ENCODE assay signal across 9 mouse cellular contexts in the genomic region with DNA sequence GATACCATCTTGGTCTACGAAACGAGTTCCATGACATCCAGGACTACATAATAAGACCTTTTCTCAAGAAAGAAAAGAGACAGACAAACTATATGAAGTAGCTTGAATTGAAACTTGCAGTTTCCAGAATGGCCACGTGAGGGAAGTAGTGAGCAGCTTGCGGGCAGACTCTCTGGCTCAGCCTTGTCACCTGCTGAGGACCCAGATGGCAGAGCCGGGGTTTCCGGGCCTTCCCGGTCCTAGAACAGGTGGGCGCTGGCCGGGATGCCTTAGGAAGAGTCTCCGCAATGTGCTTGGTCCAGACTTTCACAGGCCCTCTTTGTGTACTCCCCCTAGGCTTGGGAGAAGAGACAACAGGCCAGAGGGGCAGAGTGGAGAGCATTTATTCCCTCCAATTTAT. TPM values are rescaled to one million over a fixed set of nuclear protein-coding genes. Genes with fewer than 3 reads are reported as not detected.
A peak's percentile ranks its signal among the peaks of the same experiment; 100 is the strongest.
DNase-seq lines count a peak whose midpoint lies in the region; ATAC-seq and TF ChIP-seq lines count a peak whose summit lies in the region.
"Had no signal": no experiment of that assay in that cellular context is flagged by ENCODE, and none has a peak within 500 bp of the region (broad histone marks: within the 10 kb centered on the region; RNA-seq: fewer than 3 reads in every experiment).

No protein-coding gene starts in this region.

- H3K4me1 ChIP-seq in heart, embryonic 12.5 days (replicated peaks), result 0 out of 2 replicates have a peak, but pooled peaks cover 11% of the 10 kb centered on the region
- no peaks in the 10 kb centered on the region for H3K4me1 ChIP-seq in embryonic facial prominence, embryonic 11.5 days (ENCODE audit: control insufficient read depth, insufficient read depth, low read length)
- H3K4me1 ChIP-seq in hindbrain, embryonic 14.5 days (replicated peaks; ENCODE audit: control insufficient read depth, insufficient read depth, low read length), result peaks cover 8% of the 10 kb centered on the region; the same call in 1 of the 2 replicates
- H3K4me1 ChIP-seq in midbrain, postnatal 0 days (ENCODE audit: insufficient read depth, low read length), result peaks cover 5% of the 10 kb centered on the region

- H3K36me3 ChIP-seq in heart, embryonic 12.5 days, result no peaks in the 10 kb centered on the region
- H3K36me3 ChIP-seq in embryonic facial prominence, embryonic 11.5 days (replicated peaks; ENCODE audit: control insufficient read depth, insufficient read depth, low read depth, low read length), result no peaks in the 10 kb centered on the region
- H3K36me3 ChIP-seq in hindbrain, embryonic 14.5 days (replicated peaks; ENCODE audit: control insufficient read depth, insufficient read depth), result no peaks in the 10 kb centered on the region
- H3K36me3 ChIP-seq in midbrain, postnatal 0 days (ENCODE audit: insufficient read depth, low read length), result no peaks in the 10 kb centered on the region
- H3K36me3 ChIP-seq: limb, embryonic 15.5 days had no signal

- peaks cover 8% of the 10 kb centered on the region; the same call in 1 of the 2 replicates for H3K9me3 ChIP-seq in heart, embryonic 12.5 days (replicated peaks)
- no peaks in the 10 kb centered on the region for H3K9me3 ChIP-seq in embryonic facial prominence, embryonic 11.5 days (replicated peaks; ENCODE audit: control insufficient read depth, low read length)
- no peaks in the 10 kb centered on the region for H3K9me3 ChIP-seq in hindbrain, embryonic 14.5 days (ENCODE audit: control insufficient read depth, low read length)
- H3K9me3 ChIP-seq in midbrain, postnatal 0 days (ENCODE audit: low read length), result no peaks in the 10 kb centered on the region
- H3K9me3 ChIP-seq: limb, embryonic 15.5 days had no signal

- TF ChIP-seq CTCF in midbrain, postnatal 0 days (IDR thresholded peaks at IDR 0.05), result peak; percentile 94

- WGBS in heart, embryonic 12.5 days, result 4% methylated on average over 10 of the region's 10 CpGs
- 5% methylated on average over 10 of the region's 10 CpGs for WGBS in embryonic facial prominence, embryonic 11.5 days
- 5% methylated on average over 10 of the region's 10 CpGs for WGBS in hindbrain, embryonic 14.5 days
- 3% methylated on average over 10 of the region's 10 CpGs for WGBS in midbrain, postnatal 0 days

- intact Hi-C loops in left cerebral cortex, postnatal 4 days (cut with DNase I), result loop anchor here (5.0 kb wide), 2 partner anchors 36 to 56 kb away; no protein-coding TSS in a partner anchor

- H3K27ac ChIP-seq in heart, embryonic 12.5 days (ENCODE audit: poor library complexity, severe bottlenecking), result no peak overlapping the region
- no peak overlapping the region for H3K27ac ChIP-seq in embryonic facial prominence, embryonic 11.5 days (replicated peaks; ENCODE audit: low read depth, low read length)
- no peak overlapping the region for H3K27ac ChIP-seq in hindbrain, embryonic 14.5 days
- H3K27ac ChIP-seq in midbrain, postnatal 0 days (ENCODE audit: low read depth, low read length), result no peak overlapping the region
- H3K27ac ChIP-seq: limb, embryonic 15.5 days had no signal

- peaks cover 57% of the 10 kb centered on the region for H3K27me3 ChIP-seq in heart, embryonic 12.5 days (replicated peaks)
- peaks cover 18% of the 10 kb centered on the region for H3K27me3 ChIP-seq in embryonic facial prominence, embryonic 11.5 days (ENCODE audit: control insufficient read depth, insufficient read depth, low read length)
- no peaks in the 10 kb centered on the region; the same call in 1 of the 2 replicates for H3K27me3 ChIP-seq in hindbrain, embryonic 14.5 days (ENCODE audit: control insufficient read depth, insufficient read depth, low read length)
- H3K27me3 ChIP-seq in midbrain, postnatal 0 days (ENCODE audit: insufficient read depth, low read length), result no peaks in the 10 kb centered on the region

- no peak for ATAC-seq in heart, embryonic 12.5 days (ENCODE audit: insufficient number of reproducible peaks, low FRiP score)
- no peak for ATAC-seq in embryonic facial prominence, embryonic 11.5 days (replicated peaks; ENCODE audit: insufficient number of reproducible peaks, low FRiP score, low TSS enrichment, low read depth)
- no peak for ATAC-seq in hindbrain, embryonic 14.5 days (ENCODE audit: low FRiP score)
- ATAC-seq in midbrain, postnatal 0 days (ENCODE audit: low FRiP score), result peak; percentile 25; the same call in 1 of the 2 replicates

- H3K4me3 ChIP-seq in heart, embryonic 12.5 days, result no peak overlapping the region
- H3K4me3 ChIP-seq in embryonic facial prominence, embryonic 11.5 days (ENCODE audit: low read depth, low read length), result no peak overlapping the region
- no peak overlapping the region for H3K4me3 ChIP-seq in hindbrain, embryonic 14.5 days (replicated peaks; ENCODE audit: low read length)
- H3K4me3 ChIP-seq in midbrain, postnatal 0 days (ENCODE audit: low read depth, low read length), result no peak overlapping the region
- H3K4me3 ChIP-seq: limb, embryonic 15.5 days had no signal

- peak; percentile 26 for DNase-seq in heart, adult 8-10 months (ENCODE audit: low spot score)
- DNase-seq in adrenal gland, postnatal 4 days (ENCODE audit: low spot score in 2 of 2), result peak; percentile 19 to 20
- DNase-seq in embryonic facial prominence, embryonic 11.5 days (ENCODE audit: low spot score), result peak; percentile 83
- DNase-seq in hindbrain, embryonic 14.5 days (ENCODE audit: low spot score), result peak; percentile 91
- DNase-seq in left cerebral cortex, postnatal 4 days, result peak; percentile 94
- peak; percentile 87 for DNase-seq in midbrain, postnatal 0 days (ENCODE audit: low spot score)
- peak; percentile 71 to 88 for DNase-seq in spleen, postnatal 4 days (ENCODE audit: low spot score in 2 of 2)

- no peak overlapping the region for H3K4me2 ChIP-seq in heart, embryonic 12.5 days
- H3K4me2 ChIP-seq in embryonic facial prominence, embryonic 11.5 days (ENCODE audit: low read depth, low read length), result no peak overlapping the region
- no peak overlapping the region for H3K4me2 ChIP-seq in hindbrain, embryonic 14.5 days (replicated peaks)
- H3K4me2 ChIP-seq in midbrain, postnatal 0 days (ENCODE audit: low read depth, low read length, poor library complexity, severe bottlenecking), result no peak overlapping the region
- H3K4me2 ChIP-seq: limb, embryonic 15.5 days had no signal

- H3K9ac ChIP-seq in heart, embryonic 12.5 days, result no peak overlapping the region
- no peak overlapping the region for H3K9ac ChIP-seq in embryonic facial prominence, embryonic 11.5 days (replicated peaks; ENCODE audit: low read length)
- H3K9ac ChIP-seq in hindbrain, embryonic 14.5 days, result no peak overlapping the region
- H3K9ac ChIP-seq in midbrain, postnatal 0 days (replicated peaks; ENCODE audit: low read length, poor library complexity, severe bottlenecking), result no peak overlapping the region
- H3K9ac ChIP-seq: limb, embryonic 15.5 days had no signal

RNA-seq across cellular contexts. Expression of gene Rims3, which starts 3.7 kb away (rescaled TPM):
- total RNA-seq in heart, adult 8-10 months (2022), result under 1 TPM in 3 of 4 experiments, not detected in 1; 0.06 to 0.14 (median 0.08) TPM
- polyA plus RNA-seq in heart, embryonic 12.5 days (2016; fragmentation: Nextera tagmentation; extraction: Ambion mirVana), result 1.4 and 1.8 TPM in 2 replicates
- total RNA-seq in adrenal gland, postnatal 4 days (2021), result 10 to 100 TPM; 11.8 to 13.9 TPM
- polyA plus RNA-seq in embryonic facial prominence, embryonic 11.5 days (2014; fragmentation: Nextera tagmentation; extraction: Ambion mirVana), result 1.8 and 2.4 TPM in 2 replicates
- 26.2 and 29.6 TPM in 2 replicates for polyA plus RNA-seq in hindbrain, embryonic 14.5 days (2014; fragmentation: Nextera tagmentation; extraction: Ambion mirVana)
- total RNA-seq in left cerebral cortex, postnatal 4 days (2021), result 10 to 100 TPM; 74.4 to 75.8 TPM
- 131 and 140 TPM in 2 replicates for total RNA-seq in midbrain, postnatal 0 days (2014; rRNA removed)
- polyA plus RNA-seq in midbrain, postnatal 0 days (2015; fragmentation: Nextera tagmentation; extraction: Ambion mirVana), result 34.6 and 37.1 TPM in 2 replicates

RNA-seq across cellular contexts. Expression of gene Nfyc, which starts 19.6 kb away (rescaled TPM):
- 10 to 100 TPM; 52.4 to 55.1 (median 54.4) TPM for total RNA-seq in heart, adult 8-10 months (2022)
- polyA plus RNA-seq in heart, embryonic 12.5 days (2016; fragmentation: Nextera tagmentation; extraction: Ambion mirVana), result 102 and 108 TPM in 2 replicates
- total RNA-seq in adrenal gland, postnatal 4 days (2021), result 10 to 100 TPM; 68.2 to 73.5 TPM
- polyA plus RNA-seq in embryonic facial prominence, embryonic 11.5 days (2014; fragmentation: Nextera tagmentation; extraction: Ambion mirVana), result 137 and 139 TPM in 2 replicates
- polyA plus RNA-seq in hindbrain, embryonic 14.5 days (2014; fragmentation: Nextera tagmentation; extraction: Ambion mirVana), result 95.9 and 96.4 TPM in 2 replicates
- 10 to 100 TPM; 43.1 to 55.8 TPM for total RNA-seq in left cerebral cortex, postnatal 4 days (2021)
- 85.1 and 87.8 TPM in 2 replicates for total RNA-seq in midbrain, postnatal 0 days (2014; rRNA removed)
- polyA plus RNA-seq in midbrain, postnatal 0 days (2015; fragmentation: Nextera tagmentation; extraction: Ambion mirVana), result 60.5 and 65.8 TPM in 2 replicates

Comparison
In these comparisons a context has a peak if more than half of its experiments do, and no peak if none do; other contexts are left out.
1. DNase-seq: peak in every context shown above with its lines; median percentile 94 in left cerebral cortex, postnatal 4 days; 91 in hindbrain, embryonic 14.5 days; 87 in midbrain, postnatal 0 days; 83 in embryonic facial prominence, embryonic 11.5 days; 80 in spleen, postnatal 4 days; 26 in heart, adult 8-10 months; 20 in adrenal gland, postnatal 4 days.
2. RNA of gene Rims3, which starts 3.7 kb away (total RNA-seq): 131 to 140 TPM in midbrain, postnatal 0 days, 74.4 to 75.8 TPM in left cerebral cortex, postnatal 4 days and 11.8 to 13.9 TPM in adrenal gland, postnatal 4 days; 0.06 to 0.14 TPM in heart, adult 8-10 months; every median in the first group is over 10 times any median in the second.